Mouse (Mus musculus) right cerebral cortex, postnatal 14 days (tissue): ENCODE data around the gene Rin1.
"Not testable (repeated sequence)": the region's sequence is repeated elsewhere in the genome, so short reads cannot be mapped to it uniquely, and the experiment has no call there.

Experiments used
- DNase-seq: peaks from one replicate; pipeline ENCODE4 v3.0.0; 2022

Gene Rin1

DNA sequence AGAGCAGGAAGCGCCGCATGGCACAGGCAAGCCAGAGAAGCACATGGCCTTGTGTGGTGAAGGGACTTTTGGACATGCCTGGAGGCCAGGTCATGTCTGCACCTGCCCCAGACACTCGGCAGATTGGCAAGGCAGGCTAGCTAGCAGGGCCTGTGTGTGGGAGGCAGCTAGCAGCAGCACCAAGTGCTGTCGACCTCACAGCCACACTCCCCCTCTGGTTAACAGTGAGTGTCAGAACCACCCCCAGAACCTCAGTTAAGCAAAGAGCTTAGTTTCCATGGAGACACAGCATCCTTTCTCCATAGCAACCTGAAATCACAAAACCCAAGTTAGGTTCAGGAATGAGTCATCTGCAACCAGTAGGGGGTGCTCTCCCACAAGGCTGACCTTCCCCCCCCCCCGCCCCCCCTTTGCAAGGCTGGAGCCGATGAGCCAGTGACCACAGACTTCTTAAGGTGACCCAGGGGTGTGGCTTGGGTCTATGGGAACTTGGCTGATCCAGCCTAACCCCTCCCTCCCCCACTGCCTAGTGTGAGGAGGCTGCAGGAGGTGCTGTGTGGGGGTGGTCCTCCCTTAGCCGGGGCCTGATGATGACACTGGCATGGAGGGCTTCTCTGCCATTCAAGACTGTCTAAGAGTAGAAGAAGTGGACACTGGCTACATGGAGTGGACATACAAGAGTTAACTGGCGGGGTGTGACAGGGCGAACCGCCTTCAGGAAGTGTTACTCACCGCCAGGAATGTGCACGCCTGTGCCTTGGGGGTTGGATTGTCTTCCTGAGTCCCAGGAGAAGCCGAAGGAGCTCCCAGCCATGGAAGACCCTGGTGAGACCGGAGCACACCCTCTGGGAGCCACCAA, at the start of gene Rin1:
Gene Rin1, plus strand, starts transcription at position 435 of the 859 bp plus-strand sequence.
- DNase-seq, result no peak

DNA sequence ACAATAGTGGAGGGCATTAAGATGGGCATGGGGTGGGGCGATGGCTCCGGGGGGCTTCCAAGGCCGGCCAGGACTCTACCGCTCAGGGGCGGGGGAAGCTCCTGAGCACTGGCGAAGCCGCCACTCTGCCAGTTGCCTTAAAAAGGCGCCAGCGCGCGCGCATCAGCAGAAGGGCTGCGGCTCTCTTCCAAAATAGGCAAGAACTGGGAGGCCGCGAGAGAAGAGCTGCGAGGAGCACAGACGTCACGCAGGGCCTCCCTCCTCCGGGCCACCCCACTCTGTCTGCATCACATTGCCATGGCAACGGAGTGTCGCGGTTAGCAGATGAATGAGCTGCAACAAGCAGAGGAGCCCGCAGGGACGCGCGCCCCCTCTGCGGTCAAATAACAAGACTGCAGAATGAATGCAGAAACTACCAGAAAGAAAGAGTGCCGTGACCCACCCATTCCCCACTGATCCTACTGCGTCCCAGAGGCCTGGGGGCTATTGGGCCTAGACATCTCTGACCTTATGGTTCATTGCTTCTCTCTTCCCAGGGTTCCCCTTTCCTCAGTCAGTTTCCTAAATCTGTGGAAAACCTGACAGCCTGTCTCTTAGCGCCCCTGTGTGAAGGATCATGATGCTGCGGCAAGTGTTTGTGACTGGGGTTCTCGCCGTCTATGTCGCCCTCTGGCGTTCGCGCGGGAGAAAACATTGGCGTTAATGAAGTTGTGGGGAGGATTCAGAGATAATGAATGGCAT, 48.4 kb upstream of the Rin1 start:
- DNase-seq, result peak; percentile 89

DNA sequence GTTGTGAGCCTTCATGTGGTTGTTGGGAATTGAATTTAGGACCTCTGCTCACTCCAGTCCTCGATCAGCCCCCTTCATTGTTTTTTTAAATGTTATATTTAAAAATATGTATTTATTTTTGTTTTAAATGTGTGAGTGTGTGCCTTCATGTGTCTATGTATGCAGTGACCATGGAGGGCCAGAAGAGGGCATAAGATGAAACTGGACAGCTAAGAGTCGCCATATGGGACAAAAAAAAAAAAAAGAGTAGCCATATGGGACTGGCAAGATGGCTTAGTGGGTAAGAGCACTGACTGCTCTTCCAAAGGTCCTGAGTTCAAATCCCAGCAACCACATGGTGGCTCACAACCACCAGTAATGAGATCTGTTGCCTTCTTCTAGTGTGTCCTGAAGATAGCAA, 46.6 kb upstream of the Rin1 start:
- not testable (repeated sequence) for DNase-seq

DNA sequence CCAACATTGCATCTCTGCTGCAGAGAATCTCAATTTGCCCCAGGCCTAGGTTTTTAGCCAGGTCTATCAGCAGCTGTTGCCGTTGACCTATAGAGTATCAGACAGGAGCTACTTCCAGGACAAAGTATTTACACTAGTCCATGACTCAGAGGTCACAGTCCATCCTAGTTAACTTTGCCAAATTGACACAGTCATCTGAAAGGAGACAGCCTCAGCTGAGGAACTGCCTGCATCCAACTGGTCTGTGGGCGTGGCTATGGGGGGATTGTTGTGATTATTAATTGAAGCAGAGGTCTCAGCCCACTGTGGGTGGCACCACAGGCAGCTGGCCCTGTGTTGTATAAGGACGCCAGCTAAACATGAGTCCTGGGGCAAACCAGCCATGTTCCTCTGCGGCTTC, 45.4 kb upstream of the Rin1 start:
- DNase-seq, result no peak

DNA sequence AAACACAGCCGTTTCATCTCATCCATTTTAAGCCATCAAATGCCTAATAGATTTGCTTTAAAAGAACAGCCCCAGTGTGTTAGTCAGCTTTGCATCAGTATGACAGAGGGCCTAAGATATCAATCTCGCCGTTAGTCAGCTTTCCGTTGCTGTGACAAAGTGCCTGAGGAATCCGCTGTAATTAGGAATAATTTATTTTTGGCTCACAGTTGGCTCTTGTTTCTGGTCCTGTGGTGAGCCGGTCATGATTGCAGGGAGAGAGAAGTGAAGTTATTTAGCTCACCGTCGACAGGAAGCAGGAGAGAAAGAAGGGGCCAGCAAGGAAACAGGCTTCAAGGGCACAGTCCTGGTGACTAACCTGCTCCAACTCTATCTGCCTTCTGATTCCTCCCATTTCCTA, 37.1 kb upstream of the Rin1 start:
- no peak for DNase-seq

DNA sequence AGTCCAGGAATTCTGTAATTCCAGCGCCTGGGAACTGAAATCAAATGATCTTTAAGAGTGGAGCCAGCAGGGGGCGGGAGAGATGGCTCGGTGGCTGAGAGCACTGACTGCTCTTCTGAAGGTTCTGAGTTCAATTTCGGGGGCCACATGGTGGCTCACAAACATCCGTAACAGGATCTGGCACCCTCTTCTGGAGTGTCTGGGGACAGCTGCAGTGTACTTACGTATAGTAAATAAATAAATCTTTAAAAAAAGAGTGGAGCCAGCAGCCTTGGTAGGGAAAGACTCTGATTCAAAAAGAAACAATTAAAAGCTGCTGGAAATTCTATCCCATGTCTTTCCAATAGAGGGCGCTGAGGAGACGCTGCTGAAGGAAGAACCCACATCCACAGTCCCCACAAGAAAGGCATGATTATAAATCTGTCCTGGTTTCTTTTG, 35.3 kb upstream of the Rin1 start:
- DNase-seq, result peak; percentile 47

DNA sequence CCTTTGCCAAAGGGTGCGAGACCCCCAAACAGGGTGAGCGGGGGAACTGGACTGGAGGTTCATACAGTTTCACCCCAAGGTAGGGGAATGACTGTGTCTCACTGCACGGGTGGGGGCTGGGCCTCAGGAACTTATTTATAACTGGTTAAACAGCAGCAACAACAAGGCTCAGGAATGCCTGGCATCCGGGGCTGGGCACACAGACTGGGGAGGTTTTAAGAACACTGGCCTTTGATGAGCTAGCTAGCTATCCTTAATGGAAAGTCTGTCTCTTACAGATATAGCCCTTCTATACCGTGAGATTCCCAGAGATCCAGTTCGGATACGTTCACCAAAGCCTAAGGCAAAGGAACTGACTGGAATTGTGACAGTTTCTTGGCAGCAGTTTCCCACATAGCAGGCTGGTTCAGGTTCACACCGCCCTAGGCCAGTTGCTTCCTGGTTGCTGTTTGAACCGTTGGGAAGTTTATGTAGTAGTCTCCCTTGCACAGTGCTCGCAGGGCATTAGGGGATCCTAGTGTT, 34.0 kb upstream of the Rin1 start:
- DNase-seq, result no peak

DNA sequence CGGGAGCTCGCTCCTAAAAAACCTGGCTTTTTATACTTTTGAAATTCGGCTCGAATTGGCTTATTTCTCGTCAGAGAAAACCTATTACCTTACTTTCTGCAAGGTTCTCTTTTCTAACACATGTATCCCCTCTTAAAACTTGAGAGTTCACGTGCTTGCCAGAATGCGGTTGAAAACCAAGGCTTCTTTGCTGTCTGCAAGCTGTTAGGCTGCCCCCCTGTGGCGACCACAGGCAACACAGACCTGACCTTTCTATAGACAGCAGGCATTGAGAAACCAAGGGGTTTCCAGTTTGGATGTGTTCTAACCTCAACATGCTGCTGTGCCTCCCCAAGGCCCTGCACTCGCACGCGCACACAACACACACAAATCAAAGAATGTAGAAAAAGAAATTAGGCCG, 33.5 kb upstream of the Rin1 start:
- DNase-seq, result peak; percentile 72

DNA sequence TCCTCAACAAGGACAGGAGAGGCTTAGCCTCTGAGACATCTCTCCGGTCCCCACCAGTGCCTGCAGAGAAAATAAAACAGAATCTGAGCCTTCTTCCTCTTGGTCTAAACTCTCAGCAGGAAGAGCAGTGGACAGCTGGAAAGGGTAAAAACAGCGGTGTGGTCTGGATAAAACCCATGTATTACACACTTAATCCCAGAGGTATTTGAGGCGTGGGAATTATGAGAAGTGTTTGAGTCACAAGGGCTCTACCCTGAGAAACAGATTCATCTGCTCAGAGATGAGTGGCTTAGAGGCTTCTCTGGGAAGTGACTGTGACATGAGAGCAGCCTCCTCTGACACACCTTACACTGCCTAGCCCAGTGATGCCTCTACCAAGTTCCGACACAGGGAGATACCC, 32.7 kb upstream of the Rin1 start:
- DNase-seq, result no peak

DNA sequence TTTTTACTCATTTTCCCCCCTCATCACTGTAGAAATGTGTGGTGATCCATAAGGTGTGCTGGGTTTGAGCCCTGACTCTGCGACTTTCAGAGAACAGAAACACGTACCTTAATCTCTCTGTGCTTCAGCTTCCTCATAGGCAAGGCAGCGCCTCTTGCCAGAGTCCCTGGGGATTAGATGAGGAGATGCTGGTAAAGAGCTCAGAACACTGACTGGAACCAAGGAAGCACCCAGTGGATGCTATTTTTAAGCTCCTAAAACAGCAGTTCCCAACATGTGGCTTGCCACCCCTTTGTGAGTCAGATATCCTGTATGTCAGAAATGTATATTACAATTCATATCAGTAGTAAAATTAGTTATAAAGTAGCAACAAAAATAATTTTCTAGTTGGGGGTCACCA, 32.1 kb upstream of the Rin1 start:
- DNase-seq, result no peak

DNA sequence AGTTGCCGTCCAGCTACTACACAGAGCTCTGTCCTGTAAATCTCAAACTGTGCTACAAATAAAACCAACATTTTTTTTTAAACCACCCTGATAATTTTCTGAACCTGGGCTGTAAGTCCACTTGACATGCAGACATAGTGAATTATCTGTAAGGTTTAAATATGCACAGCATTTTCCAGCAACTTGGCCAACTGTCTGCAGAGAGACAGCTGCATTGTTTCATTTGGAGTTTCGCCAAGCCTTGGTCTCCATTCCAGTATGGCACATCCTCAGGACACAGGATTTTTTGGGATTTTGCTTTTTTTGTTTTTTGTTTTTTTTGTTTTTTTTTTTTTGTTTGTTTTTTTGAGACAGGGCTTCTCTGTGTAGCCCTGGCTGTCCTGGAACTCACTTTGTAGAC, 28.9 kb upstream of the Rin1 start:
- no peak for DNase-seq

DNA sequence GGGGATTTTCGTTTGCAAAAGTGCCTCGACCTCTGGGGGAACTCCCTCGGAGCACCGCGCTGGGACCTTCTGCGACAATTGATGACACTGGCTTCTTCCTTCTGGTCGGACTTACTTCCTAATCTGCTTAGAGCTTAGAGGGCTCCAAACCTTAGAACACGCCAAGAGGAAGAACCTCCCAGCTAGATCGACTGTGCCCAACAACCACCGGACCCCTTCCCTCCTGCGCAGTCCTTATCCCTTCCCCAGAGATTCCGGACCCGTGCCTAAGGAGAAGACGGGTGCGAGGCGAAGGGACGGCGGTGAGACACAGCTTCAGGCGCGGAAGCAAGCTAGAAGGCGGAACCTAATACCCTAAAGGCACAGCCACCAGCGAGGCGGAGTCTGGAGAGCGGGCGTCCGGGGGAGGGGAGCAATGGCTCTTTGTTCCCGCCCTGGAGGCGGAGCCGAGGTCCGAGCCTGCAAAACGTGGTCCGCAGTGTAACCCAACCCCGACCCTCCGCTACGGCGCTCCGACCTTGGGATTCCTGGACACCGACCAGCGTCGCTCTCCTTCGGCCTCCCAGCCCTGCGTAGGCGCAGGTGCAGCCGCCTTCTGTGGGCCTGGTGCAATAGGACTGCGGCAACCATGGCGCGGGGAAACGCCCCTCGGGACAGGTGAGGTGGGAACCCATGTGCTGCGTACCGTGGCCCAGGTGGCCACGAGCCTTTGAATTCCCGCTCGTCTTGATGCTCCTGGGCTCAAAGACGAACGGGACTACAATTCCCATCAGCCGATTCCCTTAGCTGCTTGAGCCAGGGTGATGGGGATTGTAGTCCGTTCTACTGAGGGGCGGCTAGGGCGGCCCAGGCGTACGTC, 26.4 kb upstream of the Rin1 start, which contains the start of gene Slc29a2:
Gene Slc29a2, plus strand, starts transcription at position 240 of the 859 bp plus-strand sequence.
- peak; percentile 83 for DNase-seq

DNA sequence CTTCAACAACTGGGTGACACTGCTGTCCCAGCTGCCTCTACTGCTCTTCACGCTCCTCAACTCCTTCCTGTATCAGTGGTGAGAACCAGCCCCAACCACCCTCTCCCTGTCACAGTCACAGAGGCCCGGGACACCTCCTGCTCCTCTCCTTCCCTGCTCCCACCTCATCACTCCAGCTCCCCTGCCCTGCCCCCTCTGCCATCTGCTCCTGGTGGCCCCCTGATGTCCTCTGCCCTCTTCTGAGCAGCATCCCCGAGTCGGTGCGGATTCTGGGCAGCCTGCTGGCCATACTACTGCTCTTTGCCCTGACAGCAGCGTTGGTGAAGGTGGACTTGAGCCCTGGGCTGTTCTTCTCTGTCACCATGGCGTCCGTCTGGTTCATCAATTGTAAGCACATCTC, 24.2 kb upstream of the Rin1 start:
- DNase-seq, result no peak

DNA sequence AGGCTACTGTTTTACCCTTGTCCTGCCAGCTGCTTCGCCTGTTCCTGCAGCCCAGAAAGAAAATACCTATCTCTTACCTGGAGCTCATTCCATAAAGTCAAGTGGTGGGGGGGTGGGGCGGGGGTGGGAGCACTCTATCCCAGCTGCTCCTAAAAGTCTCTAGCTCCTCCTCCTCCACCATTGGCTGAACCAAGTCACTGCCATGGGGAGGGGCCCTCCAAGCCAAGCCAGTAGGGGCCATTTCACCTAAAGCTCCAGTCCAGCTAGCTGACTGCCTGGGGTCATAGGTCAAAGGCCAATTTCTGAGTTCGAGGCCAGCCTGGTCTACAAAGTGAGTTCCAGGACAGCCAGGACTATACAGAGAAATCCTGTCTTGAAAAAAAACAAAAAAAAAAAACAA, 17.6 kb upstream of the Rin1 start:
- no peak for DNase-seq

DNA sequence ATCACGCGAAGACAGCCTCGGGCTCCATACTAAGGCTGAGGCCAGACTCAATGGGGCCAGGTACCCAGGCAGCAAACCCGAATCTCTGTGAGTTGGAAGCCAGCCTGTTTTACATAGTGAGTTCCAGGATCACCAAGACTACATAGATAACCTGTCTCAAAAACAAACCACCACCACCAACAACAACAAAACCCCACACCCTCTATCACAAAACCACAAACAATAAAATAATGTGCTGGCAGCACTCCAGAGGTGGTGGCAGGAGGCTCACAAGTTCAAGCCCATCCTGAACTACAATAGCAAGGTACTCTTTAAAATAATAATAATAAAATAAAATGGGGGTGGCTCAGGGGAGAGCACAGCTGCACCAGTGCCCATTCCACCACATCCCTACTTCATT, 13.7 kb upstream of the Rin1 start:
- no peak for DNase-seq

DNA sequence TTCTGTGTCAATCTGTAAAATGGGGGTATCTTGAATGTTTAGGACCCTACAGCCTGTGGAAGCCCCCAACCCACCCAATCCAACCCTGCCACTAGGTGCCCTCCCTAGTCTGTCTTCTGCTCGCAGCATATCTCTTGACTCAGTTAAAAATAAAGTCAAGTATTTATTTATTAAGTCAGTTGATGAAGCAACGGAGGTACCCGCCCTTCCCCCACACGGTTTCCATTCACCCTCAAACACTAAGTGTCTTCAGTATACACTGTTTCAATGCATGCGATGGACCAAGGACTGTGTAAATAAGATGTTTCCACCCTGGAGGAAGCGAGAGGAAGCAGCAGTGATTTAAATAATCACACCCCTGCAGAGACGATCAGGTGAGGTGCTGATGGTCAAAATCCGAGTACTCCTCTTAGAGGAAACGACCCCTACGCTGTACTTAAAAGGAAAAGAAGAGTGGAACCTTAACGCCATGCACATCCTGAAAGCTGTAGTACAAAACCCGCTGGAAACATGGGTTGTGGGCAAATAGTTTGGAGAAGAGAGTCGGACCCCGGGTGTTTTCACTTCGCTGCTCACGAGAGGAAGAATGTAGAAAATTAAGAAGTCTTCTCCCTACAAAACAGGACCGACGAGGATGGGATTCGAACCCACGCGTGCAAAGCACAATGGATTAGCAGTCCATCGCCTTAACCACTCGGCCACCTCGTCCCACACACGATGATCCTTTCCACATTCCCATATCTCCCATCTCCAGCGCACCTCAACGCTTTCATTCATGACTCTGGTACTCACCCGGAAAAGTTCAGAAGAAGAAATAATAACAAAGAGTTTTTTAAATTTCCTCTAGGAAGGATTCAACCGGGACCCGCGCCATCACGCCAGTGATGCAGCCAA, 12.4 kb upstream of the Rin1 start:
- peak; percentile 76 for DNase-seq

DNA sequence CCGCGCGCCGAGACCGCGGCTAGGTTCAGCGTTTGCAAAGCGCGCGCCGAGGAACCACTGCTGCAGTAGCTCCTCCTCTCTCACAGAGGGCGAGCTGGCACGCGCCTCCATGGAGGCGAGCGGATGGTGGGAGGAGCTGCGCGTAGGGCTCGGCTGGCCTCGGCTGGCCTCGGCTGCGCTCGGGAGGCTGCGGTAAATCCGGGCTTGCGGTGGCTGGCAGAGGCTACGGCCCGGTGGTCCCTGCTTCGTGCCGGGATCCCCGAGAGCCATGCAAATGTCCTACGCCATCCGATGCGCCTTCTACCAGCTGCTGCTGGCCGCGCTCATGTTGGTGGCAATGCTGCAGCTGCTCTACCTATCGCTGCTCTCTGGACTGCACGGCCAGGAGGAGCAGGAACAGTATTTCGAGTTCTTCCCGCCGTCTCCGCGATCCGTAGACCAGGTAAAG, 11.5 kb upstream of the Rin1 start, which contains the start of the genes B4gat1 and AC124502.3:
Gene B4gat1, plus strand, starts transcription at position 118 of the 448 bp plus-strand sequence.
Gene AC124502.3, plus strand, starts transcription at position 183 of the 448 bp plus-strand sequence.
- DNase-seq, result peak; percentile 92

DNA sequence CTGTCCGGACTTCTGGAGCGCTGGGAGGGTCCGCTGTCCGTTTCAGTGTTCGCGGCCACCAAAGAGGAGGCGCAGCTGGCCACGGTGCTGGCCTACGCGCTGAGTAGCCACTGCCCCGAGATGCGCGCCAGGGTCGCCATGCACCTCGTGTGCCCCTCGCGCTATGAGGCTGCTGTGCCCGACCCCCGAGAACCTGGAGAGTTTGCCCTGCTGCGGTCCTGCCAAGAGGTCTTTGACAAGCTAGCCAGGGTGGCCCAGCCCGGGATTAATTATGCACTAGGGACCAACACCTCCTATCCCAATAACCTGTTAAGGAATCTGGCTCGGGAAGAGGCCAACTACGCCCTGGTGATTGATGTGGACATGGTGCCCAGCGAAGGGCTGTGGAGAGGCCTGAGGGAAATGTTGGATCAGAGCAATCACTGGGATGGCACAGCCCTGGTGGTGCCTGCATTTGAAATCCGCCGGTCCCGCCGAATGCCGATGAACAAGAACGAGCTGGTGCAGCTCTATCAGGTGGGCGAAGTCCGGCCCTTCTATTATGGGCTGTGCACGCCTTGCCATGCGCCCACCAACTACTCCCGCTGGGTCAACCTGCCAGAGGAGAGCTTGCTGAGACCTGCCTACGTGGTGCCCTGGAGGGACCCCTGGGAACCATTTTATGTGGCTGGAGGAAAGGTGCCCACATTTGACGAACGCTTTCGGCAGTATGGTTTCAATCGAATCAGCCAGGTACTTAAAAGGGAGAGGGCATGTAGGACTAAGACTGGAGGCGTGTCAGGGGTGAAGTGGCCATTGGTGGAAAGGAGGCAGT, 10.8 kb upstream of the Rin1 start:
- no peak for DNase-seq

DNA sequence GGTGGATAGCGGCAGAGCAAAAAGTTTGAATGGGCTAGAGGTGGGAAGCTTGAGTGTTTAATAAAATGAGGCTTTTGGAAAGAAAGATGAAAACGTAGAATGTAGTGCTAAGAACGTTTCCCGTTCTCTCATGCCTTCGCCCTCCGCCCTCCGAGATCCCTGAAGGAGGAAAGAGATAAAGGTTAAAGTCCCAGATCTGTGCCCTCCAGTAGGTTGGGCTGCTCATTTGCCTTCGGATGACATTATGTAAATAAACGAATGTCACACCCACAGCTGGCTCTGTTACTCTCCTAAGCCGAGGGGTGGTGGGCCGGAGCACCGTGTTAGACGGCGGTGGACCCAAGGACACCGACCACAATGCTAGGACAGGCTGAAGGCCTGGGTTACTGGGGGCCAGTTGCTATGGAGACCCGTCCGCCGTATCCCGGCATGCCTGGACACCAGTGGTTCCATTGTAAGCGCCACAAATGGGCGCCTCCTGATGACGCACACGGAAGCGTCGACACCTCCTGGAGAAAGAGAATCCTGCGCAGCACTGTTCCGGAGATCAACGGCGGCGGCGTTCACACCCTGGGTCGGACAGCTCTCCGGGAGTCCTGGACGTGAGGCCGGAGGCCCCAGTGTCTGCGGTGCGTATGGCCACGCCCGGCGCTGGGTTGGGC, 9.3 kb upstream of the Rin1 start, which contains the start of gene Brms1:
Gene Brms1, plus strand, starts transcription at position 493 of the 662 bp plus-strand sequence.
- peak; percentile 92 for DNase-seq

DNA sequence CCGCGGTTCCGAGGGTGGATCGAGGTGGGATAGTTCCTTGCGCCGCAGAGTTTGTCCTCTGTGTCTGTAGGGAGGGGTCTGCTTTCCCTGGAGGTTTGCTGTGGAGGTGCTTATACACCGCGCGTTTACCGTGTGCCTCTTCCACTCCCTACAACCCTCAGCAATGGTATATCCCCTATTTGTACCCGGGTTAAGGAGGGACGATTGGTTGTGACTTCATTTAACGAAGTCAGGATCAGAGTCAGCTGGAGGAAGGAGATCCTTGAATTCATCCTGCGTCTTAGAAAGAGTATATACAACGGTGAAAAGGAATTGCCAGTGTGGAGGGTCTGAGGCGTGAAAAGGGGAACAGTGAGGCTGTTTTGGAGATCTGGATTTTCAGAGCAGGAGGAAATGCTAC, 8.7 kb upstream of the Rin1 start:
- no peak for DNase-seq
